Mouse (Mus musculus) bone marrow, adult 2 months (tissue): ENCODE measurements at regions not wholly inside any gene's neighbourhood (a gene's known extent, or its start where the extent isn't known, plus 50 kb on each side); places are given as distances from the start of the nearest gene placed in this dataset.

ENCODE experiments used
- CTCF ChIP-seq: fragments of 200-500 bp; IDR thresholded peaks from 2 replicates; pipeline ENCODE4 v1.5.1; 2011; ENCODE audit warnings: low read length, control low read depth; ENCODE audit not compliant: control insufficient read depth, insufficient read depth
- POLR2A ChIP-seq: fragments of 200-500 bp; IDR thresholded peaks from 2 replicates; pipeline ENCODE4 v1.6.1; 2011; ENCODE audit warnings: low read depth, mild to moderate bottlenecking, control low read depth, low read length, borderline replicate concordance; ENCODE audit not compliant: control insufficient read depth

DNA sequence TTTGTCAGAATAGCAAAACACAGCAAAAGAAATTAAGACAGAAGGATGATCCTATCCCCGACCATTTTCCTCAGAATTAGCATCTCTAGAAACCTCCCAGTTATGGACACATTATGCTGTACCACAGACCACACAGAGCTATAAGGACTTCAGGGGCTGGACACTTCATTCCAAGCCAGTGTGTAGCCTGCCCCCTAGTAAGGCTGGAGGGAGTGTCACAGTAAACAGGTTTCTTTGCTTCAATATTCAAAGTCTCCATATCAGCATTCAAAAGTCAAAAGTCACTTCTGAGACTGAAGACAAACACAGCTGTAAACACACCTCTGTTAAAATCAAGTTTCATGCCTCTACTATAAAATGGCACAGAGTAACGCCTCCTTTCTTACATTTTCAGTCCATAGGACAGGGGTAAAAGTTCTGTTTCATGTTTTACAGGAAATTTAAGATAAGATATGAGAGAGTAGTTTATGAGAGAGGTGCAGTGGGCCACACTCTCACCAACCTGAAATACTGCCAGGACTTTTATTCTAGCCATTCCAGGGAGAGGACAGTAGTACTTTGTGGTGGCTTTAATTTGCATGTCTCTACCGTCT, 226.6 kb downstream of the C1d start:
- TF ChIP-seq CTCF (no peak), POLR2A (no peak)
